Mouse (Mus musculus) heart, postnatal 0 days (tissue): ENCODE results near the gene Fgf22.

Source experiments
- CTCF ChIP-seq: IDR thresholded peaks from 2 replicates; pipeline ENCODE4 v1.5.1; 2016; ENCODE audit warnings: antibody characterized with exemption, control low read depth, low read depth
- EP300 ChIP-seq: IDR thresholded peaks from 2 replicates; pipeline ENCODE4 v1.6.1; 2016; ENCODE audit warnings: antibody characterized with exemption, low read depth

DNA sequence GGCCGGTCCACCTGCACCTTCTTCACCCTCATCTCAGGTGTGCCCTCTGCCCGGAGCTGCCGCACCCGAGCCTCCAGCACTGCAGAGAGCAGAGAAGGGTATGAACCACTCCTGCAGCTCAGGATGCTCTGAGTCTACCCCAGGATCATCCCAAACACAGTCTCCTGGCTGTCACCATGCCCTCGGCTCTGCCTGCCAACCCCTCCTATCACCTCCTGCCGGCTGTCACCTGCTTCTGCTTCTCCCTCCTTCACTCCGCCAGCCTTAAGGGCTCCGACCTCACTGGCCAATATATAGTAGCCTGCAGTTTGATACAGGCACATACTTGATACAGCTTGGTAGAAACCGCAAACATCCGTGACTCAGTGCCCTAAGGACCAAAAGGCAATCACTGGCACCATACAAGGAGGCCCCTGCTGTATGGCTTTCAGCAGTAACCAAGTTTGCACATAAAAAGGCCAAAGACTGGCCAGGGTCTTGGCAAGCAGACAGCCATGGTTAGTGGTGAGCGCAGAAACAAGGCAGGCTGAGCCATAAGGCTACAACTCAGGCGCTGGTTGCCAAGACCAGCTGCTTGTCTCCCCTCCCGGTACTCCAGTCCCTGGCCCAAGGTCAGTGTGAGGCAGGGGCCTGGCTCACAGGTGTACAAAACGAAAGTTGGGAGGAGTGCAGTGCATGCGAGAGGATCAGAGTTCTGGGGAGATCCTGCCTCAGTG, 11.1 kb upstream of the Fgf22 start:
- no peak for TF ChIP-seq EP300
- no peak for TF ChIP-seq CTCF
